Comparison of ENCODE assay signal across 10 mouse cellular contexts in the genomic region with DNA sequence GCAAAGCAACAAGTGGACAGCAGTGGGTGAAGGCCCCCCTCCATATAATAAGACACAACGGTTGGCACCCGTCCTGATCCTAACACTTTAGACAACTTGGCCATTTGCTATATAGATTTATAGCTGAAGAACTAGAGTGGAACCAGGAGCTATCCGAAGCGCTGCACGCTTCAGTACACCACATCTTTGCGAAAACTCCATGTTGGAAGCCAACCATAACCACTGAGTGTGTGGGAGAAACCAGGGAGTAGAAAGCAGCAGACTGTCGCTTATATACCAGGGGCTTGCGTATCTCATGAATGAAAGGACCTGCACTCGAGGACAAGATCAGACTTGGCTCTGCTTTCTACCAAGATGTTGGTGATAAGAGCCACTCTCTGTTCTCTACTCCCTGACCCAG.
"Had no signal": no experiment of that assay in that cellular context is flagged by ENCODE, and none has a peak within 500 bp of the region (broad histone marks: within the 10 kb centered on the region; RNA-seq: fewer than 3 reads in every experiment).

No protein-coding gene starts in this region.

- H3K9me3 ChIP-seq: midbrain, embryonic 12.5 days; neural tube, embryonic 13.5 days had no signal

- DNase-seq: kidney, adult 2 months; lung, adult 18-20 months; right cerebral cortex, postnatal 25 days; thymus, postnatal 36 days had no signal

- H3K36me3 ChIP-seq: midbrain, embryonic 12.5 days; neural tube, embryonic 13.5 days had no signal

- H3K9ac ChIP-seq: liver, embryonic 14.5 days; midbrain, embryonic 12.5 days; neural tube, embryonic 13.5 days had no signal

- H3K27ac ChIP-seq: left cerebral cortex, adult 2 months; liver, embryonic 14.5 days; midbrain, embryonic 12.5 days; neural tube, embryonic 13.5 days had no signal

- H3K27me3 ChIP-seq: midbrain, embryonic 12.5 days; neural tube, embryonic 13.5 days had no signal

- H3K4me2 ChIP-seq: midbrain, embryonic 12.5 days; neural tube, embryonic 13.5 days had no signal

- ATAC-seq: inflammation-experienced regulatory T-cells, adult 6 months; midbrain, embryonic 16.5 days had no signal

- H3K4me3 ChIP-seq: left cerebral cortex, adult 2 months; midbrain, embryonic 12.5 days; neural tube, embryonic 13.5 days had no signal
